Mouse (Mus musculus) hindbrain, embryonic 15.5 days (tissue): ENCODE measurements around the gene Mtx1. TPM values are rescaled to one million over a fixed set of nuclear protein-coding genes. Genes with fewer than 3 reads are reported as not detected.

Source experiments
- ATAC-seq: fragments of 200-750 bp; cut with Nextera tagmentation; 2 replicates; pipeline ENCODE4 v1.8.0; 2017; ENCODE audit warnings: low read depth, moderate number of reproducible peaks, moderate TSS enrichment; ENCODE audit not compliant: low FRiP score
- H3K27ac ChIP-seq: fragments of 300-500 bp; sonication (generic); replicated peaks from 2 replicates; pipeline ENCODE4 v1.5.1; 2015; ENCODE audit warnings: mild to moderate bottlenecking, inconsistent platforms
- H3K27me3 ChIP-seq: fragments of 300-500 bp; sonication (generic); 2 replicates; pipeline ENCODE4 v1.6.1; 2015; ENCODE audit warnings: control low read depth, inconsistent platforms
- H3K36me3 ChIP-seq: fragments of 300-500 bp; sonication (generic); 2 replicates; pipeline ENCODE4 v1.6.1; 2015; ENCODE audit warnings: control low read depth, inconsistent platforms
- H3K4me1 ChIP-seq: fragments of 300-500 bp; sonication (generic); replicated peaks from 2 replicates; pipeline ENCODE4 v1.6.1; 2015; ENCODE audit warnings: control low read depth, inconsistent platforms
- H3K4me2 ChIP-seq: fragments of 300-500 bp; sonication (generic); 2 replicates; pipeline ENCODE4 v1.6.1; 2015; ENCODE audit warnings: moderate library complexity, mild to moderate bottlenecking, inconsistent platforms
- H3K4me3 ChIP-seq: fragments of 300-500 bp; sonication (generic); 2 replicates; pipeline ENCODE4 v1.5.1; 2015; ENCODE audit warnings: mild to moderate bottlenecking, inconsistent platforms
- H3K9ac ChIP-seq: fragments of 300-500 bp; sonication (generic); 2 replicates; pipeline ENCODE4 v1.6.1; 2015; ENCODE audit warnings: inconsistent platforms
- H3K9me3 ChIP-seq: fragments of 300-500 bp; sonication (generic); 2 replicates; pipeline ENCODE4 v1.6.1; 2016; ENCODE audit warnings: control low read depth, inconsistent platforms
- WGBS: fragments of 180-500 bp; shearing (Covaris S2); methylation state at CpG from one replicate; pipeline ENCODE4 v1.1.7; 2015; 5-methylcytosine and 5-hydroxymethylcytosine counted together
- polyA plus RNA-seq: library from polyadenylated mRNA; unstranded; fragments of >200 nt; fragmentation: Nextera tagmentation; extraction: Ambion mirVana; gene quantifications from 2 replicates; pipeline ENCODE4 v1.2.1, GENCODE M21; 2015

The Mtx1 gene
- polyA plus RNA-seq, 1 experiment from 2014 or later = 149 TPM

DNA sequence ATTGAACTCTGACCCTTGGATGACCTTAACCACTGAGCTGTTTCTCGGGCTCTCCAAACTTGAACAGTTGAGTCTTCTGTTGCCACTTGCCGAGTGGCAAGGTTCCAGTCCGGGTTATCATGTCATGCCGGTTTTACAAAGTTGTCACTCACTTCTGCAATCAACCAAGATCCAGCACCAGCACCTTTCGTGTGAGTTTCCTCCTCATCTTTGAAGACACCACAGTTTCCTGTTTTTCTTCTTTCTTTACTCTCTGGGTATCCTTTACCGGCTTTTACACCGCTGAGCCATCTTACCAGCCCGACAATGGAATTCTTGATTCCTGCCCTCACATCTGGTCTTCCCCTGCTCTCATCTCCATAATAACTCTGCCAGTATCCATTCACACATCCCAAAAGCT is 36.5 kb downstream of the Mtx1 start:
- Histone ChIP-seq H3K9ac (no peak overlapping the region), H3K27me3 (no peaks in the 10 kb centered on the region), H3K36me3 (peaks cover 9% of the 10 kb centered on the region), H3K9me3 (no peaks in the 10 kb centered on the region), H3K4me1 (no peaks in the 10 kb centered on the region), H3K4me2 (no peak overlapping the region), H3K4me3 (no peak overlapping the region), H3K27ac (no peak overlapping the region)
- WGBS = 90% methylated on average over 8 of the region's 8 CpGs
- no peak for ATAC-seq

- H3K9me3 ChIP-seq = no peaks in the 10 kb centered on the region
- no peak overlapping the region for H3K4me3 ChIP-seq
- no peaks in the 10 kb centered on the region for H3K27me3 ChIP-seq
- H3K4me2 ChIP-seq = no peak overlapping the region
- ATAC-seq = no peak
- WGBS = 62% methylated on average over 12 of the region's 12 CpGs
- H3K4me1 ChIP-seq = peaks cover 19% of the 10 kb centered on the region
- no peak overlapping the region for H3K27ac ChIP-seq
- H3K36me3 ChIP-seq = peaks cover 9% of the 10 kb centered on the region
- no peak overlapping the region for H3K9ac ChIP-seq
Observed at GRCm38 (mm10) chr3:89188478-89188875, 38.4 kb downstream of the Mtx1 start.

DNA sequence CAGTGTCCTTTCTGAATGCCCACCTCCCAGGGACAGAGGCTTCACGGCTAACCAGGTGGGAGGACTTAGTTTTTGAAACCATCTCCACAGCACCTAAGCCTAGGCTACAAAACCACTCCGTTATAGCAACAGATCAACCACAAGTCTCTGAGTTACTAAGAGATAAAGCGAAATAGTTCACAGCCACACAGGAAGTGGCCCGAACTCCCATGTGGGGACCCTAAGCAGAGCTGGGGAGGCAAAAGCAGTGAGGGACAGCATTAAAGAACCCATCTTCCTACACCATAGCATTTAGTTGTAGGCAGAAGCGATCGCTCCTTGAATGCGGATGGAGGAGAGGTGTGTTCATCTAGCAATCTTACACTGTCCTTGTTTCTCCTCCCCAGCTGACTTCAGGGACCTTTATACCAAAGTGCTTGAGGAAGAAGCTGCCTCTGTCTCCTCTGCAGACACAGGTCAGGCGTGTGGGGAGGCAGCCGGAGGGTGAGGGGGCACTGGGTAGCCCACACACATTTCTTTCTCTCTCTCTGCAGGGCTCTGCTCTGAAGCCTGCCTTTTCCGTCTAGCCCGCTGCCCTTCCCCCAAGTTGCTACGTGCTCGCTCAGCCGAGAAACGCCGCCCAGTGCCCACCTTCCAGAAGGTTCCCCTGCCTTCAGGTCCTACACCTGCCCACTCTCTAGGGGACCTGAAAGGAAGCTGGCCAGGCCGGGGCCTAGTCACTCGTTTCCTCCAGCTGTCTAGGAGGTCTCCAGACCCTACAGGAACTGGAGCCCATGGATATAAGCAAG is 39.0 kb downstream of the Mtx1 start:
- H3K4me2 ChIP-seq = no peak overlapping the region
- 63% methylated on average over 18 of the region's 18 CpGs for WGBS
- no peaks in the 10 kb centered on the region for H3K27me3 ChIP-seq
- H3K4me3 ChIP-seq = no peak overlapping the region
- peaks cover 22% of the 10 kb centered on the region for H3K4me1 ChIP-seq
- no peaks in the 10 kb centered on the region for H3K9me3 ChIP-seq
- H3K9ac ChIP-seq = no peak overlapping the region
- H3K36me3 ChIP-seq = peaks cover 9% of the 10 kb centered on the region
- ATAC-seq = no peak
- H3K27ac ChIP-seq = no peak overlapping the region

DNA sequence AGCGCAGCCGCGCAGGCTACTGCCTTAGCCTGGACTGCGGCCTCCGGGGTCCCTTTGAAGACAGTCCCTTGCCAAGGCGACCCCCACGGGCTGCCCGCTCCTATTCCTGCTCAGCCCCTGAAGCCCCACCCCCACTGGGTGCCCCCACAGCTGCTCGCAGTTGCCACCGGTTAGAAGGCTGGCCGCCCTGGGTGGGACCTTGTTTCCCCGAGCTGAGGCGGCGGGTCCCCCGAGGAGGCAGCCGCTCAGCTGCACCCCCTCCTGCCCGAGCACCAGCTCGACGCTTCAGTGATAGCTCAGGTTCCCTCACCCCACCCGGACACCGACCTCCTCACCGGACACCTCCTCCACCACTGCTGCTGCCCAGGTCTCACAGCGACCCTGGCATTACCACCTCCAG is 39.7 kb downstream of the Mtx1 start:
- no peak overlapping the region for H3K9ac ChIP-seq
- H3K4me2 ChIP-seq = no peak overlapping the region
- no peak overlapping the region for H3K4me3 ChIP-seq
- peaks cover 9% of the 10 kb centered on the region for H3K36me3 ChIP-seq
- H3K27ac ChIP-seq = no peak overlapping the region
- H3K9me3 ChIP-seq = no peaks in the 10 kb centered on the region
- peaks cover 25% of the 10 kb centered on the region for H3K4me1 ChIP-seq
- WGBS = 36% methylated on average over 23 of the region's 23 CpGs
- H3K27me3 ChIP-seq = no peaks in the 10 kb centered on the region
- ATAC-seq = no peak

DNA sequence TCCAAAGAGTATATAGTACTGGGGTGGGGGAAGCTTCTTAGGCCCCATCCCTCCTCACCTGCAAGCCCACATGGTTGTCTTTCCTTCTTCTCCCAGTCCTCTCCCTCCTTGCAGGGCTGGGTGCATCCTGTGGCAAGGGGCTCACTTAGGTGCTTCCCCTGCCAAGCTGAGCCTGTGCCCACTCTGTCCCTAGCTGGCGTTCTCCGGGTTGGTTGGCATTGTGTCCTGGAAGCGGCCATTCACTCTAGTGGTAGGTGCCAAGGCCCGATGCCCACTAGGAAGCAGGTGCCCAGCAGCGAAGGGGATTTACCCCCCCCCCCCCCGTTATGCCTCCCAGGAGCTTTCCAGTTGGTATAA is 43.0 kb downstream of the Mtx1 start:
- 59% methylated on average over 6 of the region's 6 CpGs for WGBS
- H3K9ac ChIP-seq = peak overlapping the region; percentile 82
- peaks cover 29% of the 10 kb centered on the region for H3K4me1 ChIP-seq
- peak overlapping the region; percentile 91 for H3K27ac ChIP-seq
- H3K4me2 ChIP-seq = peak overlapping the region; percentile 87
- H3K27me3 ChIP-seq = no peaks in the 10 kb centered on the region
- H3K36me3 ChIP-seq = peaks cover 39% of the 10 kb centered on the region
- ATAC-seq = peak; percentile 6; the same call in 1 of the 2 replicates
- H3K9me3 ChIP-seq = no peaks in the 10 kb centered on the region
- peak overlapping the region; percentile 53 for H3K4me3 ChIP-seq

- peak within 1 kb of the TSS; percentile 82 for H3K9ac ChIP-seq
- peaks cover 35% of the 10 kb centered on the region for H3K36me3 ChIP-seq
- no peaks in the 10 kb centered on the region for H3K9me3 ChIP-seq
- no peaks in the 10 kb centered on the region for H3K27me3 ChIP-seq
- H3K4me3 ChIP-seq = peak within 1 kb of the TSS; percentile 53
- 6% methylated on average over 39 of the region's 39 CpGs for WGBS
- peak within 1 kb of the TSS; percentile 91 for H3K27ac ChIP-seq
- ATAC-seq = peak; percentile 93
- peak within 1 kb of the TSS; percentile 87 for H3K4me2 ChIP-seq
- peaks cover 35% of the 10 kb centered on the region for H3K4me1 ChIP-seq
Observed at GRCm38 (mm10) chr3:89183058-89183958, 43.6 kb downstream of the Mtx1 start, which contains the start of gene Fam189b. TSS of gene Fam189b (plus strand) at chr3:89183143.

- Histone ChIP-seq H3K4me3 (peak overlapping the region; percentile 53), H3K27ac (peak overlapping the region; percentile 91), H3K4me1 (peaks cover 40% of the 10 kb centered on the region), H3K9me3 (no peaks in the 10 kb centered on the region), H3K9ac (no peak overlapping the region; the same call in 1 of the 2 replicates), H3K4me2 (peak overlapping the region; percentile 87), H3K27me3 (no peaks in the 10 kb centered on the region), H3K36me3 (peaks cover 30% of the 10 kb centered on the region)
- ATAC-seq = peak; percentile 24; the same call in 1 of the 2 replicates
- 53% methylated on average over 7 of the region's 7 CpGs for WGBS
Observed at GRCm38 (mm10) chr3:89182531-89183057, 44.3 kb downstream of the Mtx1 start.

- no peaks in the 10 kb centered on the region for H3K9me3 ChIP-seq
- H3K27me3 ChIP-seq = no peaks in the 10 kb centered on the region
- 0 out of 2 replicates have a peak overlapping the region, but pooled peaks have one; percentile 91 for H3K27ac ChIP-seq
- H3K4me3 ChIP-seq = no peak overlapping the region
- no peak overlapping the region for H3K9ac ChIP-seq
- peaks cover 40% of the 10 kb centered on the region for H3K4me1 ChIP-seq
- peaks cover 30% of the 10 kb centered on the region for H3K36me3 ChIP-seq
- ATAC-seq = no peak
- 94% methylated on average over 27 of the region's 27 CpGs for WGBS
- no peak overlapping the region for H3K4me2 ChIP-seq
Observed at GRCm38 (mm10) chr3:89181749-89182500, 45.0 kb downstream of the Mtx1 start.

- no peak overlapping the region for H3K27ac ChIP-seq
- WGBS = 92% methylated on average over 11 of the region's 11 CpGs
- ATAC-seq = no peak
- H3K4me1 ChIP-seq = peaks cover 27% of the 10 kb centered on the region
- no peaks in the 10 kb centered on the region for H3K27me3 ChIP-seq
- H3K9ac ChIP-seq = no peak overlapping the region
- peaks cover 55% of the 10 kb centered on the region for H3K36me3 ChIP-seq
- H3K4me2 ChIP-seq = no peak overlapping the region; the same call in 1 of the 2 replicates
- no peaks in the 10 kb centered on the region for H3K9me3 ChIP-seq
- H3K4me3 ChIP-seq = 0 out of 2 replicates have a peak overlapping the region, but pooled peaks have one; percentile 65
Observed at GRCm38 (mm10) chr3:89179056-89179455, 47.8 kb downstream of the Mtx1 start.

DNA sequence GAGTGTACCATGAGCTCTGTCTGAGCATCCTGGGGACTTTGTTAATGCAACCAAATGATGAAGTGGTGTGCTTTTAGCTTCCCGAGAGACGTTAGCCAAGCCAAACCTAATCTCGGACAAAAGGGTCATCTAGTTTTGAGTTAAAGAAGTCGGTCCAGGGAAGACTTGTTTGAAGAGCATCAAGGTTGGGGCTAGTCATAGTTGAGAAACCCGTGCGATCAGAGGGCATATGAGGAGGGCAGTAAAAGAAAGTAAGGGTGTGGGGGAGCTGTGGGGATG is 48.8 kb downstream of the Mtx1 start:
- Histone ChIP-seq H3K27me3 (no peaks in the 10 kb centered on the region), H3K4me3 (peak overlapping the region; percentile 65), H3K4me1 (peaks cover 18% of the 10 kb centered on the region), H3K4me2 (peak overlapping the region; percentile 78), H3K27ac (peak overlapping the region; percentile 73), H3K9me3 (no peaks in the 10 kb centered on the region), H3K9ac (peak overlapping the region; percentile 71), H3K36me3 (peaks cover 65% of the 10 kb centered on the region)
- WGBS = 12% methylated on average over 6 of the region's 6 CpGs
- no peak for ATAC-seq

GRCm38 (mm10) chr3:89177242-89178106 is 49.4 kb downstream of the Mtx1 start, which contains the start of gene Scamp3:
TSS of gene Scamp3 (plus strand) at chr3:89177473.
- peak within 1 kb of the TSS; percentile 71 for H3K9ac ChIP-seq
- no peaks in the 10 kb centered on the region for H3K27me3 ChIP-seq
- peak within 1 kb of the TSS; percentile 78 for H3K4me2 ChIP-seq
- H3K4me3 ChIP-seq = peak within 1 kb of the TSS; percentile 65
- H3K36me3 ChIP-seq = peaks cover 70% of the 10 kb centered on the region
- WGBS = under 1% methylated on average over 43 of the region's 43 CpGs
- peak; percentile 97 for ATAC-seq
- peaks cover 15% of the 10 kb centered on the region for H3K4me1 ChIP-seq
- no peaks in the 10 kb centered on the region for H3K9me3 ChIP-seq
- H3K27ac ChIP-seq = peak within 1 kb of the TSS; percentile 73
